Mouse (Mus musculus) layer of hippocampus, adult 11-12 months (tissue): ENCODE data around the gene Fgfr1op.

Experiments used
- DNase-seq: peaks from one replicate; pipeline ENCODE4 v3.0.0; 2022; ENCODE audit warnings: low spot score

The Fgfr1op gene

GRCm38 (mm10) chr17:8228622-8229021 lies 63.3 kb downstream of the Fgfr1op start:
- DNase-seq, result no peak

GRCm38 (mm10) chr17:8229607-8230006 lies 64.3 kb downstream of the Fgfr1op start:
- DNase-seq, result no peak

- DNase-seq, result peak; percentile 87
Measured at GRCm38 (mm10) chr17:8232089-8232488, 66.8 kb downstream of the Fgfr1op start.

GRCm38 (mm10) chr17:8233618-8234214 lies 68.4 kb downstream of the Fgfr1op start:
- DNase-seq, result no peak

GRCm38 (mm10) chr17:8234537-8234936 lies 69.2 kb downstream of the Fgfr1op start:
- DNase-seq, result no peak

GRCm38 (mm10) chr17:8235743-8236142 lies 70.4 kb downstream of the Fgfr1op start, which contains the start of gene Ccr6:
Gene Ccr6, plus strand, starts transcription at chr17:8236043.
- no peak for DNase-seq

- no peak for DNase-seq
Measured at GRCm38 (mm10) chr17:8238012-8238710, 72.9 kb downstream of the Fgfr1op start.

GRCm38 (mm10) chr17:8239561-8239960 lies 74.3 kb downstream of the Fgfr1op start:
- DNase-seq, result no peak

GRCm38 (mm10) chr17:8240517-8240916 lies 75.2 kb downstream of the Fgfr1op start:
- DNase-seq, result no peak

GRCm38 (mm10) chr17:8241645-8242044 lies 76.3 kb downstream of the Fgfr1op start:
- no peak for DNase-seq

- DNase-seq, result no peak
Measured at GRCm38 (mm10) chr17:8242186-8242585, 76.9 kb downstream of the Fgfr1op start.

- no peak for DNase-seq
Measured at GRCm38 (mm10) chr17:8244124-8244523, 78.8 kb downstream of the Fgfr1op start.

GRCm38 (mm10) chr17:8246102-8246754 lies 80.9 kb downstream of the Fgfr1op start:
- DNase-seq, result no peak
